Mouse (Mus musculus): ENCODE measurements around the gene Morn3.

Morn3 gene

GRCm38 (mm10) chr5:123024965-123025573 lies 21.7 kb downstream of the Morn3 start:
- peak in 1 of 2 experiments; percentile 40 for DNase-seq (ENCODE audit: low spot score in 2 of 2)

- no peak for DNase-seq (ENCODE audit: low spot score in 2 of 2)
Measured at GRCm38 (mm10) chr5:123024312-123024711, 22.5 kb downstream of the Morn3 start.

- DNase-seq (ENCODE audit: low spot score in 2 of 2) = no peak
Measured at GRCm38 (mm10) chr5:123023049-123023448, 23.8 kb downstream of the Morn3 start.

- DNase-seq (ENCODE audit: low spot score in 2 of 2) = no peak
Measured at GRCm38 (mm10) chr5:123021438-123021837, 25.4 kb downstream of the Morn3 start.

- no peak for DNase-seq (ENCODE audit: low spot score in 2 of 2)
Measured at GRCm38 (mm10) chr5:123020426-123020825, 26.4 kb downstream of the Morn3 start.

- peak; percentile 58 to 69 for DNase-seq (ENCODE audit: low spot score in 2 of 2)
Measured at GRCm38 (mm10) chr5:123019336-123020016, 27.3 kb downstream of the Morn3 start.

GRCm38 (mm10) chr5:123017504-123017903 lies 29.3 kb downstream of the Morn3 start:
- DNase-seq (ENCODE audit: low spot score in 2 of 2) = no peak

- no peak for DNase-seq (ENCODE audit: low spot score in 2 of 2)
Measured at GRCm38 (mm10) chr5:123015915-123016314, 30.9 kb downstream of the Morn3 start.

GRCm38 (mm10) chr5:123014753-123015701 lies 31.8 kb downstream of the Morn3 start, which contains the start of gene Orai1:
Gene Orai1, plus strand, starts transcription at chr5:123015074.
- DNase-seq (ENCODE audit: low spot score in 2 of 2) = peak; percentile 98 to 99

- DNase-seq (ENCODE audit: low spot score in 2 of 2) = peak; percentile 61 to 69
Measured at GRCm38 (mm10) chr5:123013599-123014315, 33.1 kb downstream of the Morn3 start.

GRCm38 (mm10) chr5:123011705-123012104 lies 35.1 kb downstream of the Morn3 start:
- no peak for DNase-seq (ENCODE audit: low spot score in 2 of 2)

GRCm38 (mm10) chr5:123010806-123011205 lies 36.0 kb downstream of the Morn3 start:
- DNase-seq (ENCODE audit: low spot score in 2 of 2) = no peak

GRCm38 (mm10) chr5:123009873-123010272 lies 36.9 kb downstream of the Morn3 start:
- DNase-seq (ENCODE audit: low spot score in 2 of 2) = no peak

- peak in 1 of 2 experiments; percentile 52 for DNase-seq (ENCODE audit: low spot score in 2 of 2)
Measured at GRCm38 (mm10) chr5:123008877-123009493, 37.8 kb downstream of the Morn3 start.

- DNase-seq (ENCODE audit: low spot score in 2 of 2) = no peak
Measured at GRCm38 (mm10) chr5:123005716-123006592, 40.9 kb downstream of the Morn3 start.

GRCm38 (mm10) chr5:123000901-123001300 lies 45.9 kb downstream of the Morn3 start:
- DNase-seq (ENCODE audit: low spot score in 2 of 2) = no peak

- no peak for DNase-seq (ENCODE audit: low spot score in 2 of 2)
Measured at GRCm38 (mm10) chr5:122997205-122998204, 49.3 kb downstream of the Morn3 start.

- no peak for DNase-seq (ENCODE audit: low spot score in 2 of 2)
Measured at GRCm38 (mm10) chr5:122994910-122995309, 51.9 kb downstream of the Morn3 start.

All from heart, adult 9 months (tissue).